Mouse (Mus musculus) embryonic facial prominence, embryonic 11.5 days (tissue): ENCODE measurements around the gene Olfr1356. TPM values are rescaled to one million over a fixed set of nuclear protein-coding genes. Genes with fewer than 3 reads are reported as not detected.
"Not testable (repeated sequence)": the region's sequence is repeated elsewhere in the genome, so short reads cannot be mapped to it uniquely, and the experiment has no call there.

Source experiments
- ATAC-seq: fragments of 200-750 bp; cut with Nextera tagmentation; replicated peaks from 2 replicates; pipeline ENCODE4 v1.8.0; 2017; ENCODE audit warnings: low read depth; ENCODE audit not compliant: insufficient number of reproducible peaks, low FRiP score, low TSS enrichment
- DNase-seq: peaks from one replicate; pipeline ENCODE4 v3.0.0-alpha.2; 2015; ENCODE audit warnings: low spot score
- H3K27ac ChIP-seq: fragments of 300-500 bp; sonication (generic); replicated peaks from 2 replicates; pipeline ENCODE4 v1.5.1; 2014; ENCODE audit warnings: mild to moderate bottlenecking, low read depth, low read length, control low read depth
- H3K27me3 ChIP-seq: fragments of 300-500 bp; sonication (generic); 2 replicates; pipeline ENCODE4 v1.6.1; 2014; ENCODE audit warnings: mild to moderate bottlenecking, low read length, moderate library complexity, mixed read lengths; ENCODE audit not compliant: control insufficient read depth, insufficient read depth
- H3K36me3 ChIP-seq: fragments of 300-500 bp; sonication (generic); replicated peaks from 2 replicates; pipeline ENCODE4 v1.6.1; 2014; ENCODE audit warnings: low read depth, mild to moderate bottlenecking, low read length, moderate library complexity, mixed read lengths; ENCODE audit not compliant: control insufficient read depth, insufficient read depth
- H3K4me1 ChIP-seq: fragments of 300-500 bp; sonication (generic); 2 replicates; pipeline ENCODE4 v1.6.1; 2014; ENCODE audit warnings: low read length, mixed read lengths; ENCODE audit not compliant: control insufficient read depth, insufficient read depth
- H3K4me2 ChIP-seq: fragments of 300-500 bp; sonication (generic); 2 replicates; pipeline ENCODE4 v1.6.1; 2014; ENCODE audit warnings: low read depth, mild to moderate bottlenecking, control low read depth, low read length, moderate library complexity
- H3K4me3 ChIP-seq: fragments of 300-500 bp; sonication (generic); 2 replicates; pipeline ENCODE4 v1.5.1; 2014; ENCODE audit warnings: low read depth, low read length, control low read depth
- H3K9ac ChIP-seq: fragments of 300-500 bp; sonication (generic); replicated peaks from 2 replicates; pipeline ENCODE4 v1.6.1; 2014; ENCODE audit warnings: mild to moderate bottlenecking, control low read depth, low read length
- H3K9me3 ChIP-seq: fragments of 300-500 bp; sonication (generic); replicated peaks from 2 replicates; pipeline ENCODE4 v1.6.1; 2016; ENCODE audit warnings: mild to moderate bottlenecking, low read length, inconsistent platforms, mixed read lengths; ENCODE audit not compliant: control insufficient read depth
- WGBS: fragments of 180-500 bp; shearing (Covaris S2); extraction: QIAGEN DNeasy Blood & Tissue Kit; methylation state at CpG from one replicate; pipeline ENCODE4 v1.1.7; 2014; 5-methylcytosine and 5-hydroxymethylcytosine counted together
- polyA plus RNA-seq: library from polyadenylated mRNA; unstranded; fragments of >200 nt; fragmentation: Nextera tagmentation; extraction: Ambion mirVana; gene quantifications from 2 replicates; pipeline ENCODE4 v1.2.1, GENCODE M21; 2014

The Olfr1356 gene
- polyA plus RNA-seq = not detected in 2 replicates

DNA sequence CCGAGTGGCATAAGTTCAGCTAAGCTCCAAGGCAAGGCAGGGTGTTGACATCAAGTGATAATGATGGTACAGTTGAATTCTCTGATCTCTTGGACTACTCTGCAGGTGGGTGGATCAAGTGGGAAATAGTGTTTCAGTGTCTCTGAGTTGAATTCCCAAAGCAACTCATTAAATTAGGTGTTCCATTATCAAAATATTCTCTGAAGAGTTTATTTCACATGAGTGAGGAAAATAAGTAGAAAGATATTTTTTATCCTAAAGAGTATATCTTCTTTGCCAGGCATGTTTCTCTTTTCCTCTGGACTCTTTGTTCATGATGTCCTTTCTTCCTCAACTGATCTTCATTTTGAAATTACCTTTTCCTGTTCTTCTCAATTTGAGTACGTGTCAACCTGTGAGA, at the start of gene Olfr1356:
Olfr1356 (minus strand) TSS at position 101 of the 400 bp plus-strand sequence.
- ATAC-seq (no peak), DNase-seq (no peak)
- no peak within 1 kb of the TSS for H3K4me2 ChIP-seq
- H3K27ac ChIP-seq = no peak within 1 kb of the TSS
- WGBS = 81% methylated on average over 2 of the region's 2 CpGs
- H3K4me1 ChIP-seq = no peaks in the 10 kb centered on the region
- no peak within 1 kb of the TSS for H3K4me3 ChIP-seq
- H3K27me3 ChIP-seq = no peaks in the 10 kb centered on the region
- H3K9me3 ChIP-seq = no peaks in the 10 kb centered on the region
- H3K9ac ChIP-seq = no peak within 1 kb of the TSS
- H3K36me3 ChIP-seq = no peaks in the 10 kb centered on the region

DNA sequence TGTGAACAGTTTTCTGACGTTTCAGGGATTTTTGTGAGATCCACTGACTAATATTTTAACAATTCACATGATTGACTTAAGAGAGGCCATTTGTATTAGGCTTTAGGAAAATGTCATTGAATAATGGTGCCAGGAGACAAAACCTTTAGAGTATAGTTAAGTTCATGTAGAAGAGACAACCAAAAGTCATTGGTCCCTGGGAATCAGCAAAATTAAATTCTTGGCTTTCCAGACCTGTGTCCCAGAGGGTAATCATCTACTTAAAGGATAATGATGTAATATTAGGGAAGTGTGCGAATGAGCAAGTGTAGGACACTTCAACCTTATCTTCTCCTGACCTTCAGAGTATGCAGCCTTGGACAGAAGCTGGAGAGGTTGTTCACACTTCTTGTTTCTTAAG, 23.3 kb upstream of the Olfr1356 start, which contains the start of gene Olfr1355:
Olfr1355 (plus strand) TSS at position 301 of the 400 bp plus-strand sequence.
- H3K9me3 ChIP-seq = no peaks in the 10 kb centered on the region
- H3K36me3 ChIP-seq = no peaks in the 10 kb centered on the region
- no peaks in the 10 kb centered on the region for H3K4me1 ChIP-seq
- DNase-seq = no peak
- WGBS = 72% methylated on average over 2 of the region's 2 CpGs
- H3K27me3 ChIP-seq = no peaks in the 10 kb centered on the region
- H3K4me3 ChIP-seq = no peak within 1 kb of the TSS
- no peak within 1 kb of the TSS for H3K27ac ChIP-seq
- no peak within 1 kb of the TSS for H3K4me2 ChIP-seq
- ATAC-seq = no peak
- H3K9ac ChIP-seq = no peak within 1 kb of the TSS

DNA sequence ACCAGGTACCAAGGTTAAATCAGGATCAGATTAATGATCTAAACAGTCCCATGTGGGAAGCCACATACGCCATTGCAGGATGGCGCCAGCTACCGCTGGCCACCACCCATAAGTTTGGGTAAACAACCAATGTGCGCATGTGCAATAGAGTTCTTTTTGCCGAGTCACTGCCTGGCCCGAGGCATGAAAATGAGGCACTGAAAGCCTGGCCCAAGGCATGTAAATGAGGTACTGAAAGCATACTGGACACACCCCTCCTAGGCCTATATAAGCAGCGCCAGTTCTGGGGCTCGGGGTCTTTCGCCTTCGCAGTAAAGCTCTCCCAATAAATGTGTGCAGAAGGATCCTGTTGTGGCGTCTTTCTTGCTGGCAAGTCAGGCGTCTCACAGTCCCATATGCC, 11.5 kb downstream of the Olfr1356 start:
- H3K27ac ChIP-seq, H3K9me3 ChIP-seq, DNase-seq, H3K4me2 ChIP-seq, ATAC-seq, H3K4me1 ChIP-seq, H3K9ac ChIP-seq, H3K36me3 ChIP-seq, H3K4me3 ChIP-seq, H3K27me3 ChIP-seq: not testable (repeated sequence)
- 93% methylated on average over 12 of the region's 12 CpGs for WGBS

DNA sequence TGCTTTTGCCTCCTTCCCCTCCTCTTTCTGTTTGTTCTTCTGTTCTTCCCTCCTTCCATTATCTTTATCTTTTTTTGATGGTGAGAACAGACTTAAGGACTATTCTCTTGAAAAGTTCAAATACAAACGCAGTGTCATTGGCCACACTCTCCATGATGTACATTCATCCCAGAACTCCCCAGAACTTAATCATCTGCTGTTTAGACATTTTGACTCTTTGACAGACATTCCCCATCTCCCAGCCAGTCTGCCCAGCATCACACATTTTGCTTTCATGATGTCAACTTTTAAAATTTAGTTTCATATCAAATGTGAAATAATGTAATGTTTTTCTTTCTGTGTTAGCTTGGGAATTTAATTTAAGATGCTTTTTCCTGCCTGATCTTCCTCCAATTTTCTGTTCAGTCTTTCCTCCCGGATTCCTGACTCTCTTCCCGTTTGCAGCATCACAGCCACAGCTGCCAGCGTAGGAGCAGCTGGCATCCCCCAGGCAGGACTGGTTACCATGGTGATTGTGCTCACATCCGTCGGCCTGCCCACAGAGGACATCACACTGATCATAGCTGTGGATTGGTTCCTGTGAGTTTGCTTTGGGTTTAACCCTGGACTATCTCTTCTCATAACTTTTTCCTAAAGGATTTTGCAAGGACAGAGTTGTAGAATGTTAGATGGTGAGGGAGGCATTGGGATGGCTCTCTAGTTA, 39.5 kb downstream of the Olfr1356 start:
- Histone ChIP-seq H3K4me1 (no peaks in the 10 kb centered on the region), H3K9me3 (no peaks in the 10 kb centered on the region), H3K4me2 (no peak overlapping the region), H3K4me3 (no peak overlapping the region), H3K27ac (no peak overlapping the region), H3K36me3 (no peaks in the 10 kb centered on the region), H3K27me3 (no peaks in the 10 kb centered on the region), H3K9ac (no peak overlapping the region)
- peak; percentile 0 for DNase-seq
- ATAC-seq = no peak
- 63% methylated on average over 6 of the region's 6 CpGs for WGBS

DNA sequence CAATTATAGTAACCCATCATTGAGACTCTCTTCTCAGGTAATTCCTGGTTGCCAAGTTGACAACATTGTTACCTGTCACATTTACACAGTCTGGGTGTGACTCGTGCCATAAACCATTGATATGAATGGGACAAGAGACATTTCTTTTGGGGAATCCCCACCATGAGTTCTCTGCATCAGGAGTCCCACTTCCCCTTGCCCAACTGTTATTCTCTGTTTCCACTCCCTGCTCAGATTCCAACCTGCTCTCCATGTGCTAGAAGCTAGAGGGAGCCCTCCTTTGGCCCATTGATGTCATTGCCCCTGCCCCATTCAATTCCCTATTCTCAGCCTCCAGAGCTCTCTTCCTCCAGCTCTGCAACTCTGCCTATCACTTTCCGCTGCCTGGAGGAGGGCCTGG, 50.5 kb downstream of the Olfr1356 start:
- Histone ChIP-seq H3K4me1 (no peaks in the 10 kb centered on the region), H3K9me3 (no peaks in the 10 kb centered on the region), H3K27me3 (no peaks in the 10 kb centered on the region), H3K4me2 (no peak overlapping the region), H3K27ac (no peak overlapping the region), H3K9ac (no peak overlapping the region), H3K36me3 (no peaks in the 10 kb centered on the region), H3K4me3 (no peak overlapping the region)
- DNase-seq (no peak), ATAC-seq (no peak)
- 85% methylated on average over 2 of the region's 2 CpGs for WGBS

Other genes starting within 250 kb of the Olfr1356 start
- gene Olfr1357, start 234.1 kb downstream of the Olfr1356 start, polyA plus RNA-seq = not detected in 2 replicates
- gene Casp14, start 133.9 kb downstream of the Olfr1356 start, polyA plus RNA-seq = 0.24 TPM in 1 of 2 replicates, not detected in the other
- 0.11 TPM in 1 of 2 replicates, not detected in the other for gene Ccdc105, start 99.1 kb downstream of the Olfr1356 start, polyA plus RNA-seq
- gene Slc1a6, start 71.7 kb downstream of the Olfr1356 start, polyA plus RNA-seq = 1.1 and 1.3 TPM in 2 replicates
- gene Olfr1355, start 23.4 kb upstream of the Olfr1356 start, polyA plus RNA-seq = not detected in 2 replicates
- gene Olfr1354, start 61.0 kb upstream of the Olfr1356 start, polyA plus RNA-seq = not detected in 2 replicates
- gene Olfr8, start 98.5 kb upstream of the Olfr1356 start, polyA plus RNA-seq = not detected in 2 replicates
- not detected in 2 replicates for gene Olfr1353, start 111.1 kb upstream of the Olfr1356 start, polyA plus RNA-seq
- not detected in 2 replicates for gene Olfr1352, start 128.9 kb upstream of the Olfr1356 start, polyA plus RNA-seq
- gene Olfr1351, start 160.3 kb upstream of the Olfr1356 start, polyA plus RNA-seq = not detected in 2 replicates
- not detected in 2 replicates for gene Olfr57, start 176.6 kb upstream of the Olfr1356 start, polyA plus RNA-seq
- 45.8 and 49.2 TPM in 2 replicates for gene 2610008E11Rik, start 245.4 kb upstream of the Olfr1356 start, polyA plus RNA-seq